Mouse (Mus musculus) left cerebral cortex, adult 11 months (tissue): ENCODE data around the gene Ntm.

Source experiments
- DNase-seq: peaks from one replicate; pipeline ENCODE4 v3.0.0; 2022; ENCODE audit warnings: low spot score

The Ntm gene

DNA sequence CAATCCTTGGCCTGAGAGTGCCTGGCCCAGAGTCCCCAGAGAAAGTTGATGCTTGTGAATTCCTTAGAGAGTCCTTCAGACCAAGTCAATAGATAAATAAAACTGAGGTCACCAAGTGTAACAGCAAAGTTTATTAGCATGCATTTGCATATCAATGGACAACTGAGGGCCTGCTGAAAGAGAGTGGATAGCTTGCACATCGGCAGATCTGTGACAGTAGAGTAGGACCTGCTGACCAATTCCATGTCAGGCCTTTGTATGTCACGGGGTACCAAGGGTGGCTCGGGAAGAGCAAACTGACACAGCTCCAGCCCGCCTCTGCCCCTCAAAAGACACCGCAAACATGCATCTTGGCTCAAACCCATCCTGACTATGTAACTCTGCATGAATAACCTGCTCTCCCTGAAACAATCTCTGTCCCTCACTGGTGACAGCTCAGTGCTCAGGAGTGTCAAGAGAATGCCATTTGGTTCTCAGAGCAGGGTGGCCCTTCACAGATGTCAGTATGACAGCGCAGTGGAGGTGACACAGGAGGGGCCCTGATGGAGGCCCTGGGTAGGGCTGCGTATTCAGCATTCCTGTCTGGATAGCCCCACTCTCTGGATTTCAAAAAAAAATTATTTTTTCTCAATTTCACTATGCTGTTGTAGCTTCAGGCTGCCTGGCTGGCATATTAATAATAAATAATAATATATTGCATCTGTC lies 305.0 kb downstream of the Ntm start:
- DNase-seq, result no peak

GRCm38 (mm10) chr9:29654885-29655284 lies 308.1 kb downstream of the Ntm start:
- DNase-seq, result no peak

DNA sequence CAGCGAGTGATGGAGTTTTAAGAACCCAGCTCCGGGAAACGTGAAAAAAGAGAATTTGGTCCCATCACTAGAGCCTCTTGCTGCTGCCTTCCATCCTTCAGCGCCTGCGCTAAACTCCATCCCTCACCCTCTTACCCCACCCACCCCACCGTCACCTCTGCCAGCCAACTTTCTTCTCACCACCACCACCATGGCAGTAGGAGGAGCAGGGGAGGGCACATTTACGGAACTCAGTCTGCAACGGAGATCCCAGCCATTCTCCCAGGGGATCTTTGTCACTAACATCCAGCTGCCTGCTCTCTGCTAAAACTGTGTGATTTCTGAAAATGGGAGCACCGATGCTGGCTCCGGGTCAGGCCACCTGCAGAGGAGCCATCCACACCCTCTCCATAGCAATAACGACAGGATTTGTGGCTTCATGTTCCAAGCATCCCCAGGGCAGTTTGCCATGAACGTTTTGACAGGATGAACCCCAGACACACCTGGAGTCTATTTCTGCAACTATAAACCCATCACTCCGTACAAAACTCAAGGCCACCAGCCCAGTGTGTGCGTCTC lies 309.2 kb downstream of the Ntm start:
- no peak for DNase-seq

DNA sequence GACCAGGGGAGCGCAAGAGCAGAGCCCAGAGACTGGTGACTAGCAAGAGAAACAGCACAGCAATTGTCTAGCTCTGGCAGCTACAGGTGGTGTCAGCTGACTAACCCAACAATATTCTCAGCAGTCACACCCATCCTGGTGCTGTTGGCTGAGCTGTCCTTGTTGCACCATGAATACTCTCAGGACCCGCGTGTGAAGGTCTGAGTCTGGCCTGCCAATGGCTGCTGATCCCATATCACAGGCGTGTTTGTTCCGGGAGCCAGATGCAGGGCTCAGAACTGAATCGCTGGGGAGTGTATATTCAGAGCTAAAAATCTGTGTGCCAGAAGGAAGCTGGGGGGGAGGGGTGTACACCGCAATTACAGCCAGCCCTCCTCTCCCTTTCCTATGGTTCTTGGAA lies 310.1 kb downstream of the Ntm start:
- DNase-seq, result no peak

DNA sequence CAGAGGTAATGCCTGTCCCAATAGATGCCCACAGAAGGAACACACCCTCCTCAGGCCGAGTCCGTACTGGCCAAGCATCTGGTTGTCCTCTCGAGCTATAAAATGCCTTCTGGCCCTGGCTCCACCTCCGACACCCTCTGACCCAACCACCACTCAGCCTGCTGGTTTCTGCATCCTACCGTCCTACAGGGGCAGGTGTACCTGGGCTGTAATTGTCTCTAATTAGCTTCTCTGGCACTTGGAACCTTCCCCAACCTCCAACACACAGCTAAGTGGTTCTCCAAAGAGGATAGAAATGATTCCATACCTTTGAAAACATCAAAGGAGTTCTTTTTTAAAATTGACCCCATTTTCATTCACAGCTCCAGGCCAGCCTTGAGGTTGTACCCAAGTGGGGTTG lies 311.1 kb downstream of the Ntm start:
- DNase-seq, result no peak

DNA sequence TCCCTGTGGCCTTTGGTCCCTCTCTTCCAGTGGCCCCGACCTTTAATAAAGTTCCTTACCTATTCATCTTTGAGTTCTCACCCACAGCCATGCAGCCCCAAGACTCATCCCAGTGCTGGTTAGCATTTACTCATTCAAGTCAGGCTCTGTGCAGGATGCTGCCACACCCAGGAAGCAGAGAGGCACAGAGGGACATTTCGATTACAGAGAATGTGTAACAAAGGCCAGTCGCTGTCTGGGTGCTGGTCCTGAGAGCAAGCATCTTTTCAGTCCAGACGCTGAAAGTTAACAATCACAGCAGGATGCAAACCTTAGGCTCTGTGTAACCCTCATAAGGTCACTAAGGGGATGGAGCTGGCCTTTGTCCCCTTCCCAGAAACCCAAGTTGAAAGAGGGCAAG lies 311.7 kb downstream of the Ntm start:
- DNase-seq, result no peak

DNA sequence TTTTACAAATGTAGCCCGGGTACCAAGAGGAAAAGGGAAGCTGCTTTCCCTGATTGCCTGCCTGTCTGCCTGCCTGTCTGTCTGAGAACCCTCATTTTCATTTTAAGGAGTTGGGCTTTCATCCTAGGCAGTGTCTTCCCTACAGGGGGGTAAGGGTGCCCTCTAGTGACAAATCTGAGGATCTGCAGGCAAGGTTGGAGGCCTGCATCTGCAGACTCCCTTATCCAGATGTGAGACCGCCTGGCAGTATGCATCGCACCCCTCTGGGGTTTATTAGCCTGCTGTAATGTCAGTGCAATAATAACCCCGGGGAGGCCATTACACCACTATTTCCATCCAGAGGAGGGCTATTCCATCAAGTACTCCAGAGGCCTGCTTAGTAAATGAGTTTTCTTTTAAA lies 312.3 kb downstream of the Ntm start:
- DNase-seq, result peak; percentile 47

DNA sequence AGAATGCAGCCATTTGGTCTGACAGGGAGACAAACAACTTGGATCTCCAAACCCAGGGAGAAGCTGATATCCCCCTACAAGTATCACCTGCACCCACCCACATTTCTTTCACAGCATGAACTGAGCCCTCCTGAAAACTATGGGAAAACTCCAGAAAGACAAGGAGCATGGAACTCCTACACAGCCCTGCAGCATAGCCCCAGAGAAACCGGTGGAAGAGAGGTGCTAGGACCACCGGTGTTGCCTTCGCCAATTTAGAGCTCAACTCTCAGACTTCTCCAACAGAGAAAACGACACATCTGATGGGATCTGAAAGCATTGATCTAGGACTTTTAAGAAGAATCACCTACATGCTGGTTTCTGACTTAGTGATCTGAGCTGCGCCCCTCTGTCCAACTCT lies 312.7 kb downstream of the Ntm start:
- no peak for DNase-seq

DNA sequence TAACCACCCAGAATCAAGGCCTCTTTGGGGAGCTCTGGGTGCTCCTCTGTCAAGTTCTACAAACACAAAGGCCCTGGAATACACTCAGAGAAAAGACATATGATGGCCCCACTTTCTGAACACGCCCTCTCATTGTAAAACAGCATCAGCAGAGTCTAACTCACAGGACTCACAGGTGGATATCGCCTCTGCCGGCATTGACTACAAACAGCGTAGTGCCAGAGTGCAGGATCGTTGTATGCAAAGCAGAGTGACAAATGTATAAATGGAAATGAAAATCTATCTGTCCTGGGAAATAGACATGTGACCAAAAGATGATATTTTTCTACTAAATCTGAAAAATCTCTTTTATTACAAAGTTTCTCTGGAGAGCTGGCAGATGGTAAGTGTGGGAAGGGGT lies 314.7 kb downstream of the Ntm start:
- no peak for DNase-seq

DNA sequence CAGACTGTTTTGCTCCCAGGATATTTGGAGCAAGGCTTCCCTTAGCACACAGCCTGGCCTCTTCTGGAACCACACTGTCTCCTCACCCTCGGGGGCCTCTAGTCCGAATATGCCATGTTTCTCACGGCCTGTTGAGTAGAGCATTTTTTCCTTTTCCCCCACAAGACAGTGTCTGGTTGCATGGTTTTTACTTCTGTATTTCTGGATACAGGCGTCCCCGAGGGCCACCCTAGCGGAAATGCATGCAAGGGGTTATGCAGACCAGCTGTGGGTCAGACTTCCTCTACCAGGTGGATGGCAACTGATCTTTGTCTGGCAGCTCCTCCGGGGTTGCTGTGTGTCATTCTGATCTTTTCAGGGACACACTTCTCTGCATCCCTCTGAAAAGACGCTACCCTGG lies 315.2 kb downstream of the Ntm start:
- DNase-seq, result no peak

DNA sequence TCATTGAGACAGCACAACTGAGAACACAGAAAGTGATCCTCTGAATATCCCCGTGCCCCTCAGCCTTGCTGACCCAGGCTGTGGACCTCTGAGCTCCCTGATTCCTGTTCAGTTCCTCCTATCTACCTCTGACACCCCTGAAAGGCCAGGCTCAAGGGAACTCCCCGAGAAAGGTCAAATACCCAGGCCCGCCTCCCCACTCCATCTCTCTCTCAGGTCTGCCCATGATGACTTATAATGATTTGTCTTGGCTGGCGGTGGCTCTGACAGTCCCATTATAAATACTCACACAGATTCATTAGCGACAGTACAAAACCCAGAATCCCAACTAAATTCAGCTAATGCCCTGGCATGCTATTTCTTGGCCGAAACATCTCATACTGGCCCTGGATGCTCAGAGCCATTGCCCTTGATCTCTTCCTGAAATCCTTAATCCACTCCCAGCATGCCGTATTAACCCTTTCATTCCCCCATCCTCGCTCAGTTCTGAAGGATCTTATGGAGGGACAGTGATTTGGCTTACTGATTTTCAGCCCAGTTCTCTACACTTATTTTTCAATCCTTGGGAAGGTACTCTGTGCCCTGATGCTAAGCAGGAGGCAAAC lies 317.0 kb downstream of the Ntm start:
- DNase-seq, result no peak

DNA sequence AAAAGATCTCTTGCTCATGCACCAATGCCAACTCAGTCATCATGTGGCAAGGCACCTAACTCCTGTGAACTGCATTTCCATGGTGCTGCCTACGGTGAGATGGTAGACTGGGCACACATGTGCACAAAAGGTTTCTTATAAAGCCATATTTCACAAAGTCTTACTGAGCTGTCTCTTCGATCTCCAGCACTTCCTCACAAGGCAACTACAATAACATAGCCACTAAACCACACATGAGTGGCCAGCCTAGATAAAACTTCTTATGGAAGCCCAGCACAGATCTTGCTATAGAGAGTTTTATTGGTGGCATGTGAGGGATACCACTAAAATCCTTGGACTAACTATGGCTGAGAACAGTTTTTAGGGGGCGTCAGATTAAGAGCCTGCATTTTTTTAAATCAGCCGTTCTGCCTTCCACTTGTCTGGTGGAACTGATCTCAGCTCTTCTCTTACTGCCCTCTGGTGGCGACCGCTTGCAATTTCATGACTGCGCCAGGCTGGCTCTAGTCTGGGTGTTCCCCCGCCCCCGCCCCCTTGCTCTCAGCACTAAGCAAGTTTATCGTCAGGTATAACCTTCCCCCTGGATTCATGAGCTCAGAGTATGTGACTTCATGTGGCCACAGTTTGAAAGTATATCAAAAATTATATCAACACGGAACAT lies 319.8 kb downstream of the Ntm start:
- DNase-seq, result peak; percentile 65

- no peak for DNase-seq
Measured at GRCm38 (mm10) chr9:29637335-29637734, 325.6 kb downstream of the Ntm start.

- no peak for DNase-seq
Measured at GRCm38 (mm10) chr9:29617181-29617580, 345.8 kb downstream of the Ntm start.

- no peak for DNase-seq
Measured at GRCm38 (mm10) chr9:29612020-29612612, 350.8 kb downstream of the Ntm start.

GRCm38 (mm10) chr9:29610867-29611266 lies 352.1 kb downstream of the Ntm start:
- no peak for DNase-seq

DNA sequence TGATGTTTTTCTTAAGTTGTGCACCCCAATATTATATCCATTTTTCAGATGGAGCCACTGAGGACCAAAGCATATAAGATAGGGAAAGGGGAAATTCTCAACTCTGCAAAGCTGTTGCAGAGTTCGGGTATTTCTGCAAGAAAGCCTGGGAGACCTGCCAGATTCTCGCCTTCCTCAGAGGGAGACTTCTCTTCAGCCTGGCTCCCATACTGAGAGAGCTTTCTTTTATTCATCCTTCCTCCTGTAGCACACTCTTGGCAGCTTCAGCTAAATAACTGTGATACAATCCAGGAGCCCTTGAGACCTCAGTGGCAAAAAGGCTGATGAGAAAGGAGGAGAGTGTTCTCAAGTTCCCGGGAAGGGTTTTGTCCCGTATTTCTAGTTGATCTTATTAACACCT lies 365.3 kb downstream of the Ntm start:
- no peak for DNase-seq

DNA sequence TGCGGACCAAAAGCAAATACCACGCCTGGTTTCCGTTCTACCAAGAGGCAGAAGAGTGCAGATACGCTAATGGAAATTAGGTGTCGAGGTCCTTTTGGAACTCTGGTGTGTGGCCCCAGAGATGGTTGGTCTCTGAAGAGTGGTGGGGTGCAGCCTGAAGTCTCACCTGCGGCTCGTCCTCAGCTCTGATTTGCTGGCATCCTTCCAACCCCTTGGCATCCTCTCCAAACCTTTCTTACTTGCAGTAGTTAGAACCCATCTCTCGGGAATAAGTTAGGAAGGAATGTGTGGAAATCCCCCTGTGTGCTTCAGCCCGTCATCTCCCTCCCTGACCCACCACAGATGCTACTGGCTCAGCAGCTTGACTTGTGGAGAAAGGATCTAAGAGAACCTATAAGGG lies 367.6 kb downstream of the Ntm start:
- no peak for DNase-seq

DNA sequence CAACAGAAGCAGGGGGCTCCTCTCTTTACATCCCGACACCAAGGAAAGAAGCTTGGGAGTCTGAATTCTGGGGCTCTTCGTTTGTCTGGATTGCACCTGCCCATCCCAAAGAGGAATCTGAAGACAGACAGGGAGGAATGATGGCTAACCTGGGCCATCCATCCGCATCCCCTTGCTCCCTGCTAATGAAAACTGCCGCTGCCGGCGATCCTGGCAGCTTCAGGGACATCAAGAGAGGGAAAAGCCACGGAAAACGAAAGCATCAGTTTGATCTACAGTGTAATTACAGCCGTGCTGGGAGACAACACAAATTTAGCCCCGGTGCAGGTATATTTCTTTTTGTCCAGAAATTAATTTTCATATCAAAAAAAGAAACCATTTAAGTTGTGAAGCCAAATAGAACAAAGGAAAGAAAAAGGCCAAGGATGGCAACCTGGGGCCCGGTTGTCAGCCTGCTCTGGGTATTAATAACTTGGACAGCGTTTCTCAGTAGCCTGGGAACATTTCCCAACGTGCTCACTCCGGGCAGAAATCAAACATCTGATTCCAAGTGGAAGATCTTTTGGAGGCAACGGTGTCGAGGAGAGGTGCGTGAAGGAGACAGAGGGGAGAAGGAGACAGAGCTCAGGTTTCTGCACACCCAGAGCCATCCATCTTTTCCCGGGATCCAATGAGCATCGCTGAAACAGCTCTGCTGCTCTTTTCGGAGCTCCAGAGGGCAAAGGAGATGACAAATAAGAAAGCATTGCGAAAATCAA lies 368.2 kb downstream of the Ntm start:
- no peak for DNase-seq

- no peak for DNase-seq
Measured at GRCm38 (mm10) chr9:29587376-29587775, 375.6 kb downstream of the Ntm start.

DNA sequence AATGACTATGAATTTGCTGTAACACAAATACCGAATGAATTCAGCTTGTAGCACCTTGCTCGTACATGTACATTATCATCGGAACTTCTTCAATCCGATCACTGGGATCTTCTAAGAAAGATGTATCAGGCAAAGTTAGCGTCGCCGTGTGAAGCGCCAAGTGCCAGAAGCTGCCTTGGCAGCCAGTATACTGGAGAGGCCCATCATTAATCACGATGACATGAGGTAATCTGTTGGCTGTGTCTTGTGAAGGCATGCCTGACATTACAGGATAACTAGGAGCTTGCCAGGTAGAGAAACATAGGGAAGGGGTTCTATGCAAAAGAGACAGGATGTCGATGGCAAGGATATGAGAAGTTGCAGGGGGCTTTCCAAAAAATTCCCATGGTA lies 376.6 kb downstream of the Ntm start:
- no peak for DNase-seq

DNA sequence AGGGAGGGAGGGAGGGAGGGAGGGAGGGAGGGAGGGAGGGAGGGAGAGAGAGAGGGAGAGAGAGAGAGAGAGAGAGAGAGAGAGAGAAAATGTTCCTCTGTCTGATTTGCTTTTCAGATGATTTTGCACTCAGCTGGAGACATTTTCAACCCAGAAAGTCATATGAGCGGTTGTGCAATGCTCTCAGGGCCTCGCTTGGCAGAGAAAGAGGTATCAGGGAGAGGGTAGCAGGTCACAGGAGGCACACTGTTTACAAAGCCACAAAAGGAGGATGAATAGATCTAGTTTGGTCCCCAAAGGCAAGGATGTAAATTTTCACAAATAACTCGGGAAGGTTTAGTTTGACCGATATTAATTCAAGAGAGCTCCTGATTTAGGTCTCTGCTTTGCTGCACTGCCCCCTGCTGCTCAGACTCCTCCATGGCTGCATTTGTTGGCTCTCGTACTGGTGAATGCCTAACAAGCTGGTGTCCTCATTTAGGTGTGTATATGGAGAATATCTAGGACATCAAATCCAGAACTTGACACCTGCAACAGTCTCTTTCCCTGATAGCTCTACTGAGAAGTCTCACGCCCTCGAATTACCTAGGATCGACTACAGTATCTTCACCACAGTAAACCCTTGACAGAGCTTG lies 377.1 kb downstream of the Ntm start:
- DNase-seq, result peak; percentile 59
